Mouse (Mus musculus) E14TG2a.4 (cell line): ENCODE measurements at regions not wholly inside any gene's neighbourhood (a gene's known extent, or its start where the extent isn't known, plus 50 kb on each side); places are given as distances from the start of the nearest gene placed in this dataset.

Experiments
- H3K27me3 ChIP-seq: 2 replicates; pipeline ENCODE4 v1.6.1; 2014; ENCODE audit warnings: low read length, control low read depth; ENCODE audit not compliant: insufficient read depth
- H3K36me3 ChIP-seq: 2 replicates; pipeline ENCODE4 v1.6.1; 2014; ENCODE audit warnings: low read length, control low read depth; ENCODE audit not compliant: insufficient read depth
- H3K4me1 ChIP-seq: replicated peaks from 2 replicates; pipeline ENCODE4 v1.6.1; 2014; ENCODE audit warnings: low read depth, low read length, control low read depth
- H3K4me3 ChIP-seq: replicated peaks from 2 replicates; pipeline ENCODE4 v1.5.1; 2014; ENCODE audit warnings: mild to moderate bottlenecking, low read length
- H3K9me3 ChIP-seq: 2 replicates; pipeline ENCODE4 v1.6.1; 2014; ENCODE audit warnings: low read length, control low read depth
- CTCF ChIP-seq: conservative IDR thresholded peaks from 2 replicates; pipeline ENCODE4 v1.5.1; 2014; ENCODE audit warnings: low read length
- NANOG ChIP-seq: IDR thresholded peaks from 2 replicates; pipeline ENCODE4 v1.6.1; 2014; ENCODE audit warnings: borderline replicate concordance, low read length, mixed read lengths
- POU5F1 ChIP-seq: IDR thresholded peaks from 2 replicates; pipeline ENCODE4 v1.6.1; 2014; ENCODE audit warnings: low read length, borderline replicate concordance

DNA sequence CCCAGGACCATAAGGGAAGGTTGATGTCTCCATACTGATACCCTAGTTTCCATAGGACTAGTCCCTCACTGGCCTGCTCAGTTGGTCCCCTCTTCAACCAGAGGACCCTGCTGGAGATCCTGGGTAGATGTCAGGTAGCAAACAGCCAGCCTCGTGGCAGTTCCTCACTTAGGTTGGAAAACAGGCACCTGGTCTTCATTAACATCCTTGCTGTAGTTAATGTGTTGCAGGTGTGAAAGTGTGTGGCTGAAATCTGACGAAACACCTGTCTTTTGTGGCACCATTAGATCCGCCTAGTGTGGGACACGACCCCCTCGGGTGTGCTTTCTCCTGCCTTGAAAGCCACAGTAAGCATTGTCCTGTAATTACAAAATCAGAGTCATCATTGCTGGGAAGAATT, 551.9 kb downstream of the Nfib start:
- Histone ChIP-seq H3K36me3 (no peaks in the 10 kb centered on the region), H3K4me1 (no peaks in the 10 kb centered on the region), H3K9me3 (peaks cover under 1% of the 10 kb centered on the region; the same call in 1 of the 2 replicates), H3K4me3 (no peak overlapping the region), H3K27me3 (no peaks in the 10 kb centered on the region)
- no peak for TF ChIP-seq NANOG
- no peak for TF ChIP-seq CTCF
- no peak for TF ChIP-seq POU5F1

DNA sequence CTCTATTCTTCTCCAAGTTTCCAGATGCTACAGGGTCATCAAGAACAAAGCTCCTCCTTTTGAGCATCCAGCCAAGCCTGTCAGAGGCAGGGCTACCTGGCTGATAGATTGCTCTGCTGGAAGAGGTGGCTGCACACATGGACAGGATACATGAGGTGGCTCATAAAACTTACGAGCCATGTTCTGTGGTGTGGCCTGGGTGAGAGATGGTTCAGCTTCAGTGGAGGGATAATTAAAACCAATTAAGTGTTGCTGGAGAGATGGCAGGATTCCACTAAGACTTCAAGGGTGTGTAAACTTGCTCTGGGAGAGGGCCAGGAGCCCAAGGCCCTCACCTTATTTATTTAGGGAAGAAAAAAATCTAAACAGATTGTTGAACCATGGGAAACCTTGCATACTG, 555.6 kb downstream of the Nfib start:
- H3K4me1 ChIP-seq: no peaks in the 10 kb centered on the region
- H3K4me3 ChIP-seq: no peak overlapping the region
- no peak for TF ChIP-seq CTCF
- TF ChIP-seq NANOG: no peak
- no peak for TF ChIP-seq POU5F1
- no peaks in the 10 kb centered on the region for H3K36me3 ChIP-seq
- no peaks in the 10 kb centered on the region for H3K9me3 ChIP-seq
- no peaks in the 10 kb centered on the region for H3K27me3 ChIP-seq

DNA sequence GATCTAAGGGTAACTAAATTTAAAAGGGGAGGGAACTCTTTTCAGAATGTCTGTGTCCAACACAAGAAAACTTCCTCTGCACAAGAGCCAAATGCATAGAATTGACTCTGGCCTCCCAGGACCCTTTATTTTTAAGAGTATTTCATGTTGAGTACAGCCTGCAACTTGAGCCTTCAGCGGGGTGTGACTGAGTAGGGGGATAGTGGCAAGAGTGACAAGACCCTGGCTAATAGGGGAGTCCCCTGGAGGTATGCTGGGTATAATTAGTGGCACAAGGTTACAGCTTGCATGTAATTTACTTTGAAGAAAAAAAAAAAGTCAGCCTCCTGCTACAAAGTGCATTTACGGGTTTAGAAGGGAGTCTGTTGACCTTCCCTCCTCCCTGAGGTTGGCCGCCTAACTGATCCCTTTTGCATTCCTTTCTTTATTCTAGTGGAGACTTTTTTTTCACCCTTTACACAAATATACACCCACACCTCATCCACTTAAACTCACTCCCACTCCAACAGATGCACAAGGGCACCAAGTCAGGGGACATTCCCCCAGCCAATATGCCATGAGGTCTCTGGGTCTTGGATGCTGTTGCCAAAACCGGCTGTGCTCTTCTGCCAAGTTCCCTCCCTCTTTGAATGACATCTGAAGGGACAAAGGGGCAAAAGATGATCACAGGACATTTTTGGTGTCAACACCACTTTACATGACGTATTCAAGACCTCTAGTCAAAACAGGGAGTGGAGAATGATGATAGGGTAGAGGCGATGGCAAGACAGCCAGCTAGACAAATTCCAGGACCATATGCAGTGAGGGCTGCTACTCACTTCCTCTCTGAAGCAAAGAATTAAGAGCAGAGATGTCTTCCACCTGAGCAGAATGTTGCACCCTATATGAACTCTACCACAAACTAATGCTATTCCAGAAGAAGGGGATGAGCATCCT, 557.2 kb downstream of the Nfib start:
- no peaks in the 10 kb centered on the region for H3K4me1 ChIP-seq
- TF ChIP-seq CTCF: no peak
- no peak for TF ChIP-seq POU5F1
- TF ChIP-seq NANOG: no peak

DNA sequence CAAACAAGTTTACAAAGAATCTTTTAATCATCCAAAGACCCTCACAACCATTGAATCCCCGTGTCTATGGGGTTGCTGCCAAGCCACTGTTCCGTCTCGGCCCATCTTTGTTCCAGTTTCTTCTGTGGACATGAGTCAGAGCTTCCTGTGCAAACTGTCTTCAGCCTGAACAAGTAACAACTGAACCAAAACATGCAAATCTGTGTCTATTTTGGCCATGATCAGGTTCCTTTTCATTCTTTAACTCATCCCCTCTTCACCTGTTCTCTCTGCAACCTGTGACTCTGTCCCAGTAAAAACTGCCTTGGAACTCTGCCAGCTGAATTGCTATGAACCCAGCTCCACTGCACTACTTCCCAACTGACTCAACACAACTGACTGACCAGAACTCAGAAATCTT, 563.2 kb downstream of the Nfib start:
- Histone ChIP-seq H3K4me3 (no peak overlapping the region), H3K9me3 (no peaks in the 10 kb centered on the region), H3K27me3 (no peaks in the 10 kb centered on the region), H3K4me1 (no peaks in the 10 kb centered on the region), H3K36me3 (no peaks in the 10 kb centered on the region)
- no peak for TF ChIP-seq CTCF
- TF ChIP-seq POU5F1: no peak
- no peak for TF ChIP-seq NANOG

More for the DNA sequence above, 557.2 kb downstream of the Nfib start:
- H3K4me3 ChIP-seq: no peak overlapping the region
- no peaks in the 10 kb centered on the region for H3K27me3 ChIP-seq
- no peaks in the 10 kb centered on the region for H3K9me3 ChIP-seq
- no peaks in the 10 kb centered on the region for H3K36me3 ChIP-seq

DNA sequence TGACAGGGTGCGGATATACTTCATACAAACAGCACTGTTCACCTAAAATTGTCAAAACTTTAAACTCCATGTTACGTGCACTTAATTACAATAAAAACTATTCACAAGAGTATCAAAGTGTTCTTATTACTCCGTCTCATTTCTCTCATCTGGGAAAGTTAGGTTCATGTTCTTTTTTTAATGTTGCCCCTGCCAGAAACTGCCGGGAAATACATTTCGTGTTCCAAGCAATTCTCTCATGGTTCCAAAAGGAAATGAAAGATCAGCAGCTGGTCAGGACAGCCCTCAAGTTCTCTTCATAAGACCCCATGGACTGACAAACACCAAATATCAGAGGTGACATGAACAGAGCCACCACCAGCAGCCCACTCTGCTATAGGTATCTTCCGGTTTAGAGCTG, 565.7 kb downstream of the Nfib start:
- no peaks in the 10 kb centered on the region for H3K9me3 ChIP-seq
- H3K4me1 ChIP-seq: no peaks in the 10 kb centered on the region
- H3K27me3 ChIP-seq: no peaks in the 10 kb centered on the region
- H3K36me3 ChIP-seq: no peaks in the 10 kb centered on the region
- no peak for TF ChIP-seq CTCF
- no peak for TF ChIP-seq NANOG
- no peak for TF ChIP-seq POU5F1
- H3K4me3 ChIP-seq: no peak overlapping the region

DNA sequence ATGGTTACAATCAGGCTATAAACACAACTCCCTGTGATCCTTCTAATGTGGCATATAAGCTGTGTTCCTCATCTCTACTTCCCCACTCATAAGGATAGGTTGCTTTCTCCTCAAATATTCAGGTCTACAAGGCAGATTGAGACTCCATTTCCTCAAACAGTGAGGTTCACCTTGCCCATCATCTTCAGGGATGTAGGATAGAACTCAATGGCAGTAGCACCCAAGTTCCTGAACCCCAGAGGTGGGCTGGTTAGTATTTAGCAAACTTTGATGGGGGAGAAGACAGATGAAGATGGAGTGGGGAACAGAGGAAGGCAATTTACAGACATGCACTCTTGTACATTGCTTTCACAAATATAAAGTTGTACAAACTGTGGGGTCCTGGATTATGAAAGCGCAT, 566.5 kb downstream of the Nfib start:
- H3K36me3 ChIP-seq: no peaks in the 10 kb centered on the region
- TF ChIP-seq CTCF (no peak), NANOG (no peak), POU5F1 (no peak)
- 0 out of 2 replicates have a peak, but pooled peaks cover under 1% of the 10 kb centered on the region for H3K9me3 ChIP-seq
- no peaks in the 10 kb centered on the region for H3K4me1 ChIP-seq
- H3K4me3 ChIP-seq: no peak overlapping the region
- no peaks in the 10 kb centered on the region for H3K27me3 ChIP-seq

DNA sequence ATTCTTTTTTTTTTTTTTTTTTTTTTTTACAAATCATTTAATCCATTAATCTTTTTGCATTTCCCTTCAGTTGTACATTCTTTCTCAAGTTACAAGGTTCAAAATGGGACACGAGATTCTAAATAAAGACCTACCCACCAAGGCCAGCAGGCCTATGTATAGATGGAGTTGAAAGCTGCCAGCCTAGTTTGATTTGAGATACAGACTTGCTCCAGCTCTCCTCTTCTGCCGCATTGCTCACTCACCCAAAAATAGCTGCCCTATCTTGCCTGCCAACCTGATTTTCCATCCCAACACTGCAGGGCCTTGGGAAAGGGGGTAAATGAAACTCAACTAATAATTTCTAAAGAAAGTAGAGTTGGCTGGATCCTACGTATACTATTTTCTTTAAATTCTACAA, 572.7 kb downstream of the Nfib start:
- TF ChIP-seq POU5F1 (no peak), NANOG (no peak), CTCF (no peak)
- 0 out of 2 replicates have a peak, but pooled peaks cover 8% of the 10 kb centered on the region for H3K9me3 ChIP-seq
- H3K4me1 ChIP-seq: no peaks in the 10 kb centered on the region
- H3K27me3 ChIP-seq: no peaks in the 10 kb centered on the region
- H3K4me3 ChIP-seq: no peak overlapping the region
- no peaks in the 10 kb centered on the region for H3K36me3 ChIP-seq

DNA sequence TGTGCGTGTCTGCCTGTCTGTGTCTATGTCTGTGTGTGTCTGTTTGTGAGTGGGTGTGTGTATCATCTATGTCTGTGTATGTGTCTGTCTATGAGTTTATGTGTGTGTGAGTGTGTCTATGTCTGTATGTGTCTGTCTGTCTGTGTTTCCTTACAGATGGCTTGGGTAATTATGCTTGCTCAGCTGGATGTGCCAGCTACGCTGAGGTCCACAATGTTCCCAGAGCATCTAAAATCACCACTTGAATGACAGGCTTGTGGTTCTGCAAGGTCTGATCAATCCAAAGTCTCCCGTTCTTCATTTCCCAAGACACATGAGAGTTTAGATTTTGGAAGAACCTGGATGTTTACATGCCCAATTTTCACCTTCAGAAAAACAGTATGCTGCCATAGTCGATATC, 573.2 kb downstream of the Nfib start:
- Histone ChIP-seq H3K27me3 (no peaks in the 10 kb centered on the region), H3K36me3 (no peaks in the 10 kb centered on the region), H3K9me3 (0 out of 2 replicates have a peak, but pooled peaks cover 11% of the 10 kb centered on the region), H3K4me3 (no peak overlapping the region), H3K4me1 (no peaks in the 10 kb centered on the region)
- TF ChIP-seq CTCF (no peak), POU5F1 (no peak), NANOG (no peak)

DNA sequence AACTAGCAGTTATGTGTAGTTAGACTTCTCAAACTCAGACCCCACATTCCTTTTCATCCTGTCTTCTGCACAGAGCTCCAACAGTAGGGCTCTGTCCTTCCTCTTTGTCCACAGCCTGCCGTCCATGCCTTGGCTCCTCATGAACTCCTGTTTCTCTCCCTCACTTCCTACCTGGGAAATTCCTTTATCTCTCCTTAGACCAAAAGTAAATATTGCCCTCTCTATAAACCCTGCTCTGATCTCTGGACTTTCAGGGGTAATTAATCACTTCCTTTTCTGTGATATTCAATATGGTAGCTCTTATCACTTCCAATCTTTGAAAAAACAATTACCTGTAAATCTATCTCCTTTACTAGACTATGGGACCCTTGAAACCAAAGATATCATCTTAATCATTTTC, 576.1 kb downstream of the Nfib start:
- H3K36me3 ChIP-seq: no peaks in the 10 kb centered on the region
- no peaks in the 10 kb centered on the region for H3K4me1 ChIP-seq
- no peak for TF ChIP-seq POU5F1
- no peak for TF ChIP-seq CTCF
- no peak for TF ChIP-seq NANOG
- no peaks in the 10 kb centered on the region for H3K27me3 ChIP-seq
- H3K4me3 ChIP-seq: no peak overlapping the region
- 0 out of 2 replicates have a peak, but pooled peaks cover 13% of the 10 kb centered on the region for H3K9me3 ChIP-seq
